Mouse (Mus musculus) hindbrain, embryonic 12.5 days (tissue): ENCODE data around the gene Tex48. TPM values are rescaled to one million over a fixed set of nuclear protein-coding genes. Genes with fewer than 3 reads are reported as not detected.

Experiments used
- ATAC-seq: fragments of 200-750 bp; cut with Nextera tagmentation; 2 replicates; pipeline ENCODE4 v1.8.0; 2017; ENCODE audit warnings: moderate TSS enrichment; ENCODE audit not compliant: low FRiP score
- H3K27ac ChIP-seq: fragments of 300-500 bp; sonication (generic); 2 replicates; pipeline ENCODE4 v1.5.1; 2016; ENCODE audit warnings: mild to moderate bottlenecking
- H3K27me3 ChIP-seq: fragments of 300-500 bp; sonication (generic); 2 replicates; pipeline ENCODE4 v1.6.1; 2016; ENCODE audit warnings: mild to moderate bottlenecking
- H3K36me3 ChIP-seq: fragments of 300-500 bp; sonication (generic); 2 replicates; pipeline ENCODE4 v1.6.1; 2016; ENCODE audit warnings: mild to moderate bottlenecking
- H3K4me1 ChIP-seq: fragments of 300-500 bp; sonication (generic); 2 replicates; pipeline ENCODE4 v1.6.1; 2016
- H3K4me2 ChIP-seq: fragments of 300-500 bp; sonication (generic); replicated peaks from 2 replicates; pipeline ENCODE4 v1.6.1; 2016; ENCODE audit warnings: mild to moderate bottlenecking
- H3K4me3 ChIP-seq: fragments of 300-500 bp; sonication (generic); 2 replicates; pipeline ENCODE4 v1.5.1; 2016; ENCODE audit warnings: mild to moderate bottlenecking
- H3K9ac ChIP-seq: fragments of 300-500 bp; sonication (generic); 2 replicates; pipeline ENCODE4 v1.6.1; 2016; ENCODE audit warnings: mild to moderate bottlenecking, moderate library complexity
- H3K9me3 ChIP-seq: fragments of 300-500 bp; sonication (generic); replicated peaks from 2 replicates; pipeline ENCODE4 v1.6.1; 2016; ENCODE audit warnings: mild to moderate bottlenecking
- WGBS: fragments of 180-500 bp; shearing (Covaris S2); methylation state at CpG from one replicate; pipeline ENCODE4 v1.1.7; 2016; 5-methylcytosine and 5-hydroxymethylcytosine counted together
- polyA plus RNA-seq: library from polyadenylated mRNA; unstranded; fragments of >200 nt; fragmentation: Nextera tagmentation; extraction: Ambion mirVana; gene quantifications from 2 replicates; pipeline ENCODE4 v1.2.1, GENCODE M21; 2016

Tex48 gene
- polyA plus RNA-seq, 1 experiment from 2014 or later = not detected

DNA sequence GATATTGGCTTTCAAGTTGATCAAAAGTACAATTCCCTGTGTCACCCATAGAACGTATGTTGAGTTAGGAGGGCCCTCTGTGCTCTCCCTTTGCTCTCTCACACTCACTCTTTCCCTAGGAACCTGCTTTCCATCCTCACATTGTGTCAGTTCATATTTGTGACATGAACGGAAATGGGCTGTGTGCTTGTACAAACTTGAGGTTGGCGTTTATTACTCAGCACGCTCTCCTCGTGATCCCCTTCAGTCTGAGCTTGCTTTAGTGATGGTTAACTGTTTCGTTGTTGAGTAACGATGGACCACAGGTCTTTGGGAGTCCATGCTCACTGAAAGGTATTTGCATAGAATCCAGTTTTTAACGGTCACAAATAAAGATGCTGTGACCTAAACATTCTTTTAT is 4.9 kb upstream of the Tex48 start:
- no peak overlapping the region for H3K9ac ChIP-seq
- no peak overlapping the region for H3K4me2 ChIP-seq
- H3K4me3 ChIP-seq = no peak overlapping the region
- 87% methylated on average over 8 of the region's 8 CpGs for WGBS
- no peaks in the 10 kb centered on the region for H3K9me3 ChIP-seq
- ATAC-seq = no peak
- no peaks in the 10 kb centered on the region for H3K36me3 ChIP-seq
- H3K4me1 ChIP-seq = no peaks in the 10 kb centered on the region
- no peak overlapping the region for H3K27ac ChIP-seq
- H3K27me3 ChIP-seq = no peaks in the 10 kb centered on the region

DNA sequence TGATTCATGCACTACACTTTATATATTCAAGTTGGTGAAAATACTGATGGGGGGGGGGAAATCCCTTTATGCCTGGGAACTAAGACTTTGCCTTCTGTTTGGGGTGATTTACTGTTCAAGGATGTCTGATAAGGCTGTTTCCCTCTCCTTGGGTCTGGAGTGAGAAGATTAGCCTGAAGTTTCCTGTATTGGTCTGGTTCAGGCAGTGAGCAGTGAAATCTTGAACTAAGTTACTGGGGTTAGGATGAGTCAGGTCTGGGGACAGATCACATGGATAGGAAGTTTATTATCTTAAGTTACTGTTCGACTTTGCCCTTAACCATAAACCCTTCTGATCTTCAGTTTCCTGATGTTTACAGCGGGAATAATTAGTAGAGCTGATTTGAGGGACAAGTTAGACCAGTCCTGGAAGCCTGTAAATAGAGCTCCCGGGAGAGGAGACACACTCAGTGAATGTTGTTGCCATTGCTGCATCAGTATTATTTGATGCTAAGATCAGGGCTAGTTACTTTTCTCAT is 3.4 kb upstream of the Tex48 start:
- H3K27me3 ChIP-seq = no peaks in the 10 kb centered on the region
- H3K9me3 ChIP-seq = no peaks in the 10 kb centered on the region
- H3K9ac ChIP-seq = no peak overlapping the region
- H3K4me1 ChIP-seq = no peaks in the 10 kb centered on the region
- no peaks in the 10 kb centered on the region for H3K36me3 ChIP-seq
- WGBS = 82% methylated on average over 3 of the region's 3 CpGs
- no peak for ATAC-seq
- no peak overlapping the region for H3K4me2 ChIP-seq
- no peak overlapping the region for H3K4me3 ChIP-seq
- no peak overlapping the region for H3K27ac ChIP-seq

DNA sequence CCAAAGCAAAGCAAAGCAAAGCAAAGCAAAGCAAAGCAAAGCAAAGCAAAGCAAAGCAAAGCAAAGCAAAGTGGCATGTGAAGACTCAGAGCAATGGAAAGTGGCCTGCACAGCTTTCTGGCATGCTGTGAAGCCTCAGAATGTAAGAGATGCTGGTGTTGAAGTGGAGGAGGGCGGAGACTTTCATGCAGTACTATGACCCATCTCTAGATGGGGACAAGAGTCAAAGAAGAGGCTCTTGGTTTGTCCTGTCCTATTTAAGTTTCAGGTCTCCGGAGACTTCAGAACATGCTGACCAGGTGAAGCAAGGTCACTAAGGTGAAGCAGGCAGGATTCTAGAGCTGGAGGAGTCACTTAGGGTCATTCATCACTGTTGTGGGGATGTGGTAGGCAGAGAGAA is 367 bp downstream of the Tex48 start:
- Histone ChIP-seq H3K36me3 (no peaks in the 10 kb centered on the region), H3K27ac (no peak overlapping the region), H3K4me3 (no peak overlapping the region), H3K4me2 (no peak overlapping the region), H3K9me3 (no peaks in the 10 kb centered on the region), H3K9ac (no peak overlapping the region), H3K4me1 (no peaks in the 10 kb centered on the region), H3K27me3 (no peaks in the 10 kb centered on the region)
- 80% methylated on average over 2 of the region's 2 CpGs for WGBS
- ATAC-seq = no peak

DNA sequence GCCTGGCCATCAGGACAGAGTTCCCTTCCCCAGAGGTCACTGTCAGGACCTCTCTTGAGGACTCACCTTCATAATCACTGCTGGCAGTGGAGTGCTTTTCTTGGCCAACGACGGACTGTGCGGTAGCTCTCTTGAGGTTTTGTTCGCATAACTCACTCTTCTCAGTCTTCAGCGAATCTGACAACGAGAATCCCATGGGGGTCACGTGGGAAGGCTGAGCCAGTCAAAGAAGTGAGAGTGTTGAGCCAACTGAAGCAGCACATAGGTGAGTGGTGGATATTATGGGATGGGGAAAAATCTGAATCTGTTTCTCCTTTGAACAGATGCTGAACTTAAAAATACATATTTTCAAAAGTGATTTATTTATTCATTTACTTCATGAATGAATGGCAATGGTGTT is 13.8 kb downstream of the Tex48 start:
- Histone ChIP-seq H3K27me3 (no peaks in the 10 kb centered on the region), H3K36me3 (no peaks in the 10 kb centered on the region), H3K9me3 (no peaks in the 10 kb centered on the region), H3K4me2 (no peak overlapping the region), H3K4me1 (no peaks in the 10 kb centered on the region), H3K4me3 (no peak overlapping the region), H3K9ac (no peak overlapping the region), H3K27ac (no peak overlapping the region)
- WGBS = 71% methylated on average over 7 of the region's 7 CpGs
- ATAC-seq = no peak

DNA sequence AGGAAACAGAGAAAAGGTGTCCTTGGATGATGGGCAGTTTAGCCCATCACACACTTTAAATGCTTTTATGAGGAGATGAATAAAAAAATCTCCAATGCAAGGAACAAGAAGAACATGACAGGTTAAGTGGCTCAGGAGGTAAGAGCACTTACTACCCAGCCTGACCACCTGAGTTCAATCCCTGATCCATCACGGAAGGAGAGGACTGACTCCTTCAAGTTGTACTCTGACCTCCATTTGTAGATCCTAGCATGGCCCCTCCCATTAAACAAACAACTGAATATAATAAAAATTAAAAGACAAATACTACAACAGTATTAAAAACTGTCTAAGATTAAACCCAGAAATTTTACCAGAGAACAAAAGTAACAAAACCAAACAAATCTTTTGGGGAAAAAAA is 16.3 kb downstream of the Tex48 start:
- Histone ChIP-seq H3K9me3 (no peaks in the 10 kb centered on the region), H3K27me3 (no peaks in the 10 kb centered on the region), H3K27ac (no peak overlapping the region), H3K4me3 (no peak overlapping the region), H3K36me3 (no peaks in the 10 kb centered on the region), H3K9ac (no peak overlapping the region), H3K4me1 (no peaks in the 10 kb centered on the region), H3K4me2 (no peak overlapping the region)
- 81% methylated on average over 1 of the region's 1 CpGs for WGBS
- no peak for ATAC-seq

DNA sequence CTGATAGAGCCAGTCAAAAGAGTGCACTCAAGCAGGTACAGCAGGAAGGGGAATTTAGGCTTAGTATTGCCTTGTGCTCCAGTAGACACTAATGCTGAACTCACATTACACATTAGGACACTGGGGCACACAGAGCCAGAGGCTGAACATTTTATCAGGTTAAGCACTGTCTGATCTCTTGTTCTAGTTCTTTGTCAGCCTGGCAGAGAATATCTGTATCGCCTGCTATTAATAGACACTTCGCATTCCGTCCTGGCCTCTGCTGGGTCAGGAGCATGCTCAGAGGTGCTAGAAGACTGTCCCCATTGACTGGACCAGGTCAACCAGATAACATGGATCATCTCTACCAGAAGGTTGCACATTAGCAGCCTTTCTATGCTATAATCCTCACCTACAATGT is 16.7 kb downstream of the Tex48 start:
- Histone ChIP-seq H3K9me3 (no peaks in the 10 kb centered on the region), H3K27ac (no peak overlapping the region), H3K4me3 (no peak overlapping the region), H3K27me3 (no peaks in the 10 kb centered on the region), H3K4me2 (no peak overlapping the region), H3K9ac (no peak overlapping the region), H3K4me1 (no peaks in the 10 kb centered on the region), H3K36me3 (no peaks in the 10 kb centered on the region)
- ATAC-seq = no peak
- WGBS = 91% methylated on average over 3 of the region's 3 CpGs

DNA sequence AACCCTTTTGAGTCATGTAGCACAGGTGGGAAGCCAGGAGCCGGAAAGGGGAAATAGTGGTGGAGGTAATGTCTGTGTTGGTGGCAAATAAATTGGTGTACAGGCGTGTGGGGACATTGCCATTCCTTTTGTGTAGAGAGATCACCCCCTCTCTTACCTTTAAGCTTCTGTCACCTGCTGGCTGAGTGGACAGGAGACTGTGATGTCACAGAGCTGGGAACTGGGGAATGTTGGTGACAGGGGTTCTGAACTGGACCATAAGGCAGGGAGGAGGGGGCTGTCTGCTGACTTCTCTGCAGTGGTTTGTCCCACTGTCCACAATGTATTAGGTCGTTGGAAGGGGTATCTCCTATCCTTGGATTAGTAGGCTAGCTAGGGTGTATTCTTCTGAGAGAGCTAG is 17.3 kb downstream of the Tex48 start, which contains the start of gene Gm11213:
Gm11213 (minus strand) TSS at position 317 of the 400 bp plus-strand sequence.
- no peaks in the 10 kb centered on the region for H3K27me3 ChIP-seq
- no peaks in the 10 kb centered on the region for H3K36me3 ChIP-seq
- H3K27ac ChIP-seq = no peak within 1 kb of the TSS
- H3K4me3 ChIP-seq = no peak within 1 kb of the TSS
- no peaks in the 10 kb centered on the region for H3K4me1 ChIP-seq
- H3K9ac ChIP-seq = no peak within 1 kb of the TSS
- WGBS = 61% methylated on average over 3 of the region's 3 CpGs
- no peak for ATAC-seq
- no peak within 1 kb of the TSS for H3K4me2 ChIP-seq
- H3K9me3 ChIP-seq = no peaks in the 10 kb centered on the region

DNA sequence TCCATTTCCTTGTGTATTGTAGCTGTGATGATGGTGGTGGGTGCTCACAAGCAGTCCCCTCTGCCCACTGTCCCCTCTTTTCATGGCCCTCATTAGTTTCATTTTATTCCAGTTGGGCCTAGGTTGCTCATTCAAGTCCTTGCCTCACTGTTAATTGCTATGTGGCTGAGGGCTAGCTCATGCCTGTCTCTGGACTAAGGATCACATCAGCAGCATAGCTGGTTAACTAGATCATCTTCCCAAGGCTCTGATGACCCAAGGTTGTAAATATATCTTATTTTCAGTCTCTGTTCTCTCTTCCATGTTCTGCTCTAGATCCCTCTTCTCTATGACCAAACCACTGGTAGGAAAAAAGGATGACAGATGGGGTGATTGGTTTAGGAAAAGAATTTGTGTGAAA is 21.0 kb downstream of the Tex48 start:
- no peak overlapping the region for H3K27ac ChIP-seq
- no peak overlapping the region for H3K4me3 ChIP-seq
- H3K4me2 ChIP-seq = no peak overlapping the region
- no peak overlapping the region for H3K9ac ChIP-seq
- no peaks in the 10 kb centered on the region for H3K9me3 ChIP-seq
- no peaks in the 10 kb centered on the region for H3K4me1 ChIP-seq
- ATAC-seq = no peak
- H3K36me3 ChIP-seq = no peaks in the 10 kb centered on the region
- H3K27me3 ChIP-seq = no peaks in the 10 kb centered on the region

DNA sequence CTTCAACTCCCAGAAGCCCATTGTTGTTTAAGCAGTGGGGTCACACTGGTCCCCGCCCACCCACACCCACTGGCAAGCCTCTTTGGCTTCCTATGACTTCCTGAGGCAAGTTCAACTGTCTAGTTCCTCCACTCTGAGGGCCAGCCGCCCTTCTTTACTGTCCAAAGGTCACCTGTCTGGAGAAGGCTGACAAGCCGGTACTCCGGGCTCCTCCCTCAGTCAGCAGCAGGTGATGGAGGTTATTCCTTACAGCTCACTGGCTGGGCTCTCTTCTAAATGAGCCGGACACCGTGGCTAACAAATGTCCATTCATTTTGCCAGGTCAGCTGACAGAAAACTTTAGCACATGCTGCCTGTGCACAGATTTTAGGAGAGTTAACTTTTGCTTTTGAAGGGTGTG is 21.4 kb downstream of the Tex48 start:
- no peak for ATAC-seq
- 83% methylated on average over 6 of the region's 6 CpGs for whole genome bisulfite sequencing
- Histone ChIP-seq H3K9me3 (no peaks in the 10 kb centered on the region), H3K27ac (no peak overlapping the region), H3K27me3 (no peaks in the 10 kb centered on the region), H3K9ac (no peak overlapping the region), H3K4me2 (no peak overlapping the region), H3K4me1 (no peaks in the 10 kb centered on the region), H3K4me3 (no peak overlapping the region), H3K36me3 (no peaks in the 10 kb centered on the region)

DNA sequence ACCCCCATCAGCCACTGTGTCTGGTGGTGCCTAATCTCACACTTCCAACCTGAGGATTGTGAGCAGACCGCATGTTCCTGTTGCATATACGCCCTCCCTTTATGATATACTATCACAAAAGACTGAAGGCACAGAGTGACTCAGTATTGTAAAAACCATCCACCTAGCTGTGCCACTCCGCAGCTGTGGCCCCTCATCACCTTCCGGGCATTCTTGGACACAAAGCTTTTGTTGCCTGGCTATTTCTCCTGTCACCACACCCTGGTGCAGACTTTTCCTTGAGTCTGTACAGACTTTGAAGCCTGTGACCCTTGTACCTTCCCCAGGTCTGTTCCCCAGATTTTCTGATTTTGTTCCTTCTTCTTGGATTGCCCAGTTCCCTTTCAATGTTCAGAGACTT is 26.2 kb downstream of the Tex48 start:
- H3K36me3 ChIP-seq = no peaks in the 10 kb centered on the region
- WGBS = 92% methylated on average over 4 of the region's 4 CpGs
- H3K27ac ChIP-seq = no peak overlapping the region
- ATAC-seq = no peak
- no peaks in the 10 kb centered on the region for H3K4me1 ChIP-seq
- no peak overlapping the region for H3K4me3 ChIP-seq
- H3K4me2 ChIP-seq = no peak overlapping the region
- H3K27me3 ChIP-seq = no peaks in the 10 kb centered on the region
- no peak overlapping the region for H3K9ac ChIP-seq
- no peaks in the 10 kb centered on the region for H3K9me3 ChIP-seq

DNA sequence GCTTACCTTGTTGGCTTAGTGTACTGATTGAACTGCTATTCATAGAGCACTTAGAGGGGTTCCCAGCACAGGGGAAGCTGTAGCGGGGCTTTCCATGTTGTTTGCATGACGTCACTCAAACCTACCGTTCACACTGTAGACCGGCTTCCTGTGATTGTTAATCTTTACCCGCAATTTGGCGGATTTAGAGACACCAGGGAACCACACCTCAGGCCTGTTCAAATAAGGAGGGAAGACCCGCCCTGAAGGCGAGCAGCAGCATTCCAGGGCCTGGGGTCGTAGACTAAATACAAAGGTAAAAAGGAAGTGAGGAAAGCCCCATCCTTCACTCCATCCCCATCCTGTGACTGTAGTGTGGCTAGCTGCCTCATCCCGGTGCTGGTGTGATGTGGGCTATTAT is 27.0 kb downstream of the Tex48 start:
- ATAC-seq = no peak
- H3K27me3 ChIP-seq = no peaks in the 10 kb centered on the region

DNA sequence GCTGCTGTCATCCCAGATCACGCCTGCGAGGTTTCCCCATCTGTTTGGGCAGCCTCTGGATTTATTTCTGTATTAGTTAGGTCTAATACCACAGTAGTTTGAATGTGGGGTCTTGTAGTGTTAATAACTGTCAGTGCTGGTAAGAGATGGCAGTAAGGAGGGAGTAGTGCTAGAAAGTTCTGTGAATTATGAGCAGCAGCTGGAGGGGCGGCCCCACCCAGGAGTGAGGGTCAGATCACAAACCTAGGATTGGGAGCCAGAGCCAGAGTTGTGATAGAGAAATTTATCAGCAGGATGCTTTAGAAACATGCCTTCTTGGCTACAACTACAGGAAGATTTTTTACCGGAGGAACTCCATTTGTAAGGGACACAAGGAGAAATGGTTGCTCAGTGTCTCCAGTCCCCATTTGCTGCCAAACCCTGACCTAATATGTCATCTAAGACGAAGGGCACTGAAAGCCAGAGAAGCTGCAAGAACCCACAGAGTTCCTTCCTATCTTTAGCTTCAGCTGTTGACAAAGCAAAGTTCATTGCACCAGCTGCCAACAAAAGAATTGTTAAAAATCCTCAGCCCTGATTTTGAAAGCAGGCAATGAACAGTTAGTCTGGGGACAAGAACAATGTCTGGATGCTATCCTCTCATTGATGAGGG is 27.6 kb downstream of the Tex48 start:
- Histone ChIP-seq H3K4me3 (no peak overlapping the region), H3K27ac (no peak overlapping the region), H3K36me3 (no peaks in the 10 kb centered on the region), H3K4me1 (no peaks in the 10 kb centered on the region), H3K27me3 (no peaks in the 10 kb centered on the region), H3K9me3 (no peaks in the 10 kb centered on the region), H3K4me2 (no peak overlapping the region), H3K9ac (no peak overlapping the region)
- no peak for ATAC-seq
- 78% methylated on average over 5 of the region's 5 CpGs for WGBS

More for the DNA sequence above, 27.0 kb downstream of the Tex48 start:
- Histone ChIP-seq H3K9me3 (no peaks in the 10 kb centered on the region), H3K36me3 (no peaks in the 10 kb centered on the region), H3K27ac (no peak overlapping the region), H3K9ac (no peak overlapping the region), H3K4me2 (no peak overlapping the region), H3K4me3 (no peak overlapping the region), H3K4me1 (no peaks in the 10 kb centered on the region)
- WGBS = 82% methylated on average over 10 of the region's 10 CpGs

DNA sequence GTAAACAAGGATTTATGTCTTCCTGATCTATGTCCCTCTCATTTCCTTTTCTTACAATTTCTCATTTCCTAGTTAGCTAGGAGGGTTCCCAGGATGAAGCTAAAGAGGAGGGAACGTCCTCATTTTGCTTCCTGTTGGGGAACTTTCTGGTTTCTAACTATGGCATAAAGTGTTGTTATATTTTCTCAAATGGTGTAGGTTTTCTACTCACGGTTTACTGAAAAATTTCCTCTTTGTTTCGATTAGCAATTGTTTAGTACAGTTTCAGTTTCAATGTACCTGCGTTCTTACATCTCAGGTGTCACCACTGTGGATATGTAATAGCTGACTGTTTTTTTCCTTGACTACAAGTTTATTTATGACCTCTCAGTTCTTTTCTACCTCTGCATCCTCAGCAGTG is 31.7 kb downstream of the Tex48 start:
- Histone ChIP-seq H3K4me1 (no peaks in the 10 kb centered on the region), H3K36me3 (no peaks in the 10 kb centered on the region), H3K9me3 (no peaks in the 10 kb centered on the region), H3K4me3 (no peak overlapping the region), H3K4me2 (no peak overlapping the region), H3K27ac (no peak overlapping the region), H3K9ac (no peak overlapping the region), H3K27me3 (no peaks in the 10 kb centered on the region)
- ATAC-seq = no peak
- 87% methylated on average over 4 of the region's 4 CpGs for WGBS
